Mouse (Mus musculus) midbrain, postnatal 0 days (tissue): ENCODE measurements around the gene Plpp7. TPM values are rescaled to one million over a fixed set of nuclear protein-coding genes. Genes with fewer than 3 reads are reported as not detected.

Source experiments
- ATAC-seq: fragments of 200-750 bp; cut with Nextera tagmentation; 2 replicates; pipeline ENCODE4 v1.8.0; 2017; ENCODE audit warnings: moderate number of reproducible peaks, mild to moderate bottlenecking, moderate TSS enrichment, moderate library complexity; ENCODE audit not compliant: low FRiP score
- DNase-seq: peaks from one replicate; pipeline ENCODE4 v3.0.0-alpha.2; 2015; ENCODE audit warnings: low spot score
- H3K27ac ChIP-seq: fragments of 300-500 bp; sonication (generic); 2 replicates; pipeline ENCODE4 v1.5.1; 2014; ENCODE audit warnings: low read depth, mild to moderate bottlenecking, low read length, mixed read lengths
- H3K27me3 ChIP-seq: fragments of 300-500 bp; sonication (generic); 2 replicates; pipeline ENCODE4 v1.6.1; 2014; ENCODE audit warnings: low read length, control low read depth, mixed read lengths; ENCODE audit not compliant: insufficient read depth
- H3K36me3 ChIP-seq: fragments of 300-500 bp; sonication (generic); 2 replicates; pipeline ENCODE4 v1.6.1; 2014; ENCODE audit warnings: low read length, control low read depth, mixed read lengths; ENCODE audit not compliant: insufficient read depth
- H3K4me1 ChIP-seq: fragments of 300-500 bp; sonication (generic); 2 replicates; pipeline ENCODE4 v1.6.1; 2014; ENCODE audit warnings: mild to moderate bottlenecking, control low read depth, antibody characterized with exemption, low read length, mixed read lengths; ENCODE audit not compliant: insufficient read depth
- H3K4me2 ChIP-seq: fragments of 300-500 bp; sonication (generic); 2 replicates; pipeline ENCODE4 v1.6.1; 2014; ENCODE audit warnings: low read depth, mild to moderate bottlenecking, low read length, mixed read lengths; ENCODE audit not compliant: poor library complexity, severe bottlenecking
- H3K4me3 ChIP-seq: fragments of 300-500 bp; sonication (generic); 2 replicates; pipeline ENCODE4 v1.5.1; 2014; ENCODE audit warnings: low read depth, mild to moderate bottlenecking, low read length, moderate library complexity
- H3K9ac ChIP-seq: fragments of 300-500 bp; sonication (generic); replicated peaks from 2 replicates; pipeline ENCODE4 v1.6.1; 2014; ENCODE audit warnings: mild to moderate bottlenecking, low read length, moderate library complexity, mixed read lengths; ENCODE audit not compliant: poor library complexity, severe bottlenecking
- H3K9me3 ChIP-seq: fragments of 300-500 bp; sonication (generic); 2 replicates; pipeline ENCODE4 v1.6.1; 2016; ENCODE audit warnings: low read length, control low read depth
- CTCF ChIP-seq: IDR thresholded peaks from 2 replicates; pipeline ENCODE4 v1.5.1; 2016; ENCODE audit warnings: antibody characterized with exemption, mild to moderate bottlenecking
- WGBS: fragments of 180-500 bp; shearing (Covaris S2); extraction: QIAGEN DNeasy Blood & Tissue Kit; methylation state at CpG from one replicate; pipeline ENCODE4 v1.1.7; 2014; 5-methylcytosine and 5-hydroxymethylcytosine counted together
- polyA plus RNA-seq: library from polyadenylated mRNA; unstranded; fragments of >200 nt; fragmentation: Nextera tagmentation; extraction: Ambion mirVana; gene quantifications from 2 replicates; pipeline ENCODE4 v1.2.1, GENCODE M21; 2015
- total RNA-seq: library from RNA; depleted of rRNA; stranded (reverse); fragments of >200 nt; gene quantifications from 2 replicates; pipeline ENCODE4 v1.2.3, GENCODE M21; 2014

The Plpp7 gene
- total and polyA plus RNA-seq, 2 experiments from 2014 or later = 24.9 to 47.0 TPM

DNA sequence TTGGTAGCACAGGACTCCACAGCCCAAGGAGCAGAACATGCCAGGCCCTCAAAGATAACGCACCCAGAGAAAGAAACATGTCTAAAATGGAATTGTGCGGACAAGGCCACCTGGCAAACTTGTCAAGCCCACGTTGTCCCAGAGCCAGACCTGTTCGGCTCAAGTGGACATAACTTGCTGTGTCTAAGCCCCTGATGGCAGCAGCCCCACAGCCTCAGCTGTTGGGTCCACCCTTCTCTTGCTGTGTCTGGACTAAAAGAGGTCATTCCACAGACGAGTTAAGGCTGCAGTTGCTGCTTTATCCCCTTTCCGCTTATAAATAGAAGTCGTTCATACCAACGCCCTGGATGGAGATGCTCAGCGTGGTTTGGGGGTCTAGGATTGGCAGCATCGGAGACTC, 38.8 kb upstream of the Plpp7 start:
- Histone ChIP-seq H3K27ac (no peak overlapping the region), H3K9ac (no peak overlapping the region), H3K4me1 (no peaks in the 10 kb centered on the region), H3K4me3 (no peak overlapping the region), H3K27me3 (no peaks in the 10 kb centered on the region), H3K4me2 (no peak overlapping the region), H3K36me3 (peaks cover 11% of the 10 kb centered on the region), H3K9me3 (no peaks in the 10 kb centered on the region)
- WGBS = 88% methylated on average over 10 of the region's 10 CpGs
- ATAC-seq = no peak
- TF ChIP-seq CTCF = no peak
- no peak for DNase-seq

DNA sequence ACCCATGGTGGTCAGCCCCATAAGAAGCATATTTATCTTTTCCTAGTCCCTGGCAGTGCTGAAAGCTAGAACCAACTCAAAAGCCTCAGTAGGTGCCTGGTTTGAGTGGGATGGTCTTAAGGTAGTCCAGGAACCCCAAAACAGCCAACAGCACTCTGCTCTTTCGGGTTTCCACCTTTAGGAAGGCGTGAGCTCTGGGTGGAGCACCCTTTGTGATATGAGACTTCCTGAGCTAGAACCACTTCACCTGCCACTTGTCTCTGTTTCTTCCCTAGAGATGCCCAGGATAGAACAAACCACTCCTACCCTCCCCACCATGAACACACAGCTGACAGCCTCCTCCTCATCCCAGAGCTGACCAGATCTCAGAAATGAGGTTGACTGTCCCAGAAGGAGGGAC, 38.0 kb upstream of the Plpp7 start:
- peaks cover 3% of the 10 kb centered on the region for H3K36me3 ChIP-seq
- no peak overlapping the region for H3K9ac ChIP-seq
- H3K4me2 ChIP-seq = no peak overlapping the region
- H3K9me3 ChIP-seq = no peaks in the 10 kb centered on the region
- ATAC-seq = no peak
- no peak for TF ChIP-seq CTCF
- no peak for DNase-seq
- H3K27ac ChIP-seq = no peak overlapping the region
- H3K27me3 ChIP-seq = no peaks in the 10 kb centered on the region
- WGBS = 93% methylated on average over 2 of the region's 2 CpGs
- no peaks in the 10 kb centered on the region for H3K4me1 ChIP-seq
- H3K4me3 ChIP-seq = no peak overlapping the region

DNA sequence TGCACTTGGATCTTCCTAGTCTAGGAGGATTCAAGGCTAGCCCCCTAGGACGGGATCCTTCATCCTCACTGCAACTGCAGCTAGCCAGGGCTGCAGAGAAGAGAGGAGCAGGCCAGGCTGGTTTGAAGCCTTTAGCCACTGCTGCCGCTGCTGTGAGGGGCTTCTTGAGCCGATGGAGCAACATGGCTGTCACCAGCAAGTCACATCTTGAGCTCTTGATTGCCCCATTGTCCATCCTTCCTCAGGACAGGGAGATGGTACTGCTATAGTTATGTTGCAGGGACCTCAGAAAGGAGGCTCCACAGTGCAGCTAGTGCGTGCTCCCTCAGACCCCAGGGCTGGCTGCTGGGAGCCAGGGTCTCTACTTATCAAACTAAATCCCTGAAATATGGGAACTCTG, 37.5 kb upstream of the Plpp7 start:
- DNase-seq (no peak), ATAC-seq (no peak)
- TF ChIP-seq CTCF = no peak
- H3K27me3 ChIP-seq = no peaks in the 10 kb centered on the region
- no peak overlapping the region for H3K9ac ChIP-seq
- H3K4me1 ChIP-seq = no peaks in the 10 kb centered on the region
- no peaks in the 10 kb centered on the region for H3K9me3 ChIP-seq
- WGBS = 82% methylated on average over 4 of the region's 4 CpGs
- no peaks in the 10 kb centered on the region; the same call in 1 of the 2 replicates for H3K36me3 ChIP-seq
- no peak overlapping the region for H3K4me2 ChIP-seq
- no peak overlapping the region for H3K4me3 ChIP-seq
- H3K27ac ChIP-seq = no peak overlapping the region

DNA sequence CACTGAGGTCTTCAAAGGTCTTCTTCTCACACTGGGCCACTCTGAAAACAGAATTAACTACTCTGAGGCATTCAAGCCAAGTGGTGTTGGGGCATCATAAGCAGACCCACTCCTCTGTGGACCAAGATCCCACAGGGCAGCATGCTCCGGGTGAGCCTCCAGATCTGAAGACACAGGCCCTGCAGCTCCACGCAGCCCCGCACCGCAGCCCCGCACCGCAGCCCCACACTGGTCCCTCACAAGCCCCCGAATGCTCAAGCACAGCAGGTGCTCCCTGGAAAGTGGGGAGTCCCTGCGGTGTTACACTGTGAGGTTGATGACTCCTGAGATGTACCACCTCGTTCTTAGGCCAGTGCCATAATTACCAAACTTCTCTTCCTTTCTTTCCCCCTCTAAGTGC, 37.1 kb upstream of the Plpp7 start:
- Histone ChIP-seq H3K27me3 (no peaks in the 10 kb centered on the region), H3K9me3 (no peaks in the 10 kb centered on the region), H3K4me2 (no peak overlapping the region), H3K27ac (no peak overlapping the region), H3K4me1 (no peaks in the 10 kb centered on the region), H3K4me3 (no peak overlapping the region), H3K9ac (no peak overlapping the region), H3K36me3 (no peaks in the 10 kb centered on the region; the same call in 1 of the 2 replicates)
- DNase-seq (no peak), ATAC-seq (no peak)
- 74% methylated on average over 9 of the region's 9 CpGs for WGBS
- no peak for TF ChIP-seq CTCF

DNA sequence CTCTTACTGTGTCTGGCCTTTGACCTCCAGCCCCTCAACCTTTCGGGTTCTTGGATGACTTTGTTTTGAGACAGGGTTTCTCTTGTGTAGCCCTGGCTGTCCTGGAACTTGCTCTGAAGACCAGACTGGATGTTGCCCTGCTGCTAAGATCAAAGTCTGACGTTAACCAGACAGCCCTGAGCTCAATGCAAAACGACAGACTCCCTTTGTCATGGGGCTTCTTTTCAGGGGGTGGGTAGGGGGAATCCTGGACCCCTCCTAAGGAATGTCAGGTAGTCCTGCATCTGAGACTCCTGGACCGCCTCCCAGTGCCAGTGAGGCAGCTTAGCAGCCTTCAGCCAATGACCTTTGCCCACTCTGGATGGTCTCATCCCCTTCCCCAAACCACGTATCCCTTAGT, 36.6 kb upstream of the Plpp7 start:
- Histone ChIP-seq H3K9me3 (no peaks in the 10 kb centered on the region), H3K9ac (no peak overlapping the region), H3K4me1 (no peaks in the 10 kb centered on the region), H3K27me3 (no peaks in the 10 kb centered on the region), H3K4me3 (no peak overlapping the region), H3K36me3 (no peaks in the 10 kb centered on the region; the same call in 1 of the 2 replicates), H3K27ac (no peak overlapping the region), H3K4me2 (no peak overlapping the region)
- TF ChIP-seq CTCF = no peak
- DNase-seq (no peak), ATAC-seq (no peak)
- 44% methylated on average over 5 of the region's 5 CpGs for WGBS

DNA sequence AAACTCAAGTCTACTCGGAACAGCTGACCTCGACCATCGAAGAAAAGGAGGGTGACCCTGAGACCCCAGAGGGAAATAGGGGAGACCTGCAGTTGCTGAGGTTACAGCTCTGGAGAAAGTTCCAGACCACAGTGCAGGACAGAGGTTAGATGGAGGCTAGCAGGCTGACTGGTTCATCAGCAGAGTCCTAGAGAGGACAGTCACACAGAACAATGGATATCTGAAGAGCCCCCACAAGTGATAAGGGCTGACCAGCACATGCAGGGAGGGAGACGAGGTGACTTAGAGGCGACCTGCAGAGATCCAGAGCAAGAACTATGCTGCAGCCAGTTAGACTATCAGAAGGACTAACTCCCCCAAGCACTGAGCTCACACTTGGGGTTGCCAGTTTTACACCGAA, 35.7 kb upstream of the Plpp7 start:
- Histone ChIP-seq H3K27ac (no peak overlapping the region), H3K4me3 (no peak overlapping the region), H3K36me3 (no peaks in the 10 kb centered on the region), H3K9ac (no peak overlapping the region), H3K9me3 (no peaks in the 10 kb centered on the region), H3K27me3 (no peaks in the 10 kb centered on the region), H3K4me2 (no peak overlapping the region), H3K4me1 (no peaks in the 10 kb centered on the region)
- WGBS = 78% methylated on average over 6 of the region's 6 CpGs
- no peak for DNase-seq
- ATAC-seq = no peak
- TF ChIP-seq CTCF = no peak
